Mouse (Mus musculus) frontal cortex, postnatal 10 days (tissue): Measurements from ENCODE around the gene Syne1.
A peak's percentile ranks its signal among the peaks of the same experiment; 100 is the strongest.

ENCODE experiments used
- DNase-seq, 2 experiments: peaks; one replicate each; pipeline ENCODE4 v3.0.0; 2022; ENCODE audit warnings: low spot score in 2 of 2, mixed read lengths in 1 of 2

Gene Syne1

DNA sequence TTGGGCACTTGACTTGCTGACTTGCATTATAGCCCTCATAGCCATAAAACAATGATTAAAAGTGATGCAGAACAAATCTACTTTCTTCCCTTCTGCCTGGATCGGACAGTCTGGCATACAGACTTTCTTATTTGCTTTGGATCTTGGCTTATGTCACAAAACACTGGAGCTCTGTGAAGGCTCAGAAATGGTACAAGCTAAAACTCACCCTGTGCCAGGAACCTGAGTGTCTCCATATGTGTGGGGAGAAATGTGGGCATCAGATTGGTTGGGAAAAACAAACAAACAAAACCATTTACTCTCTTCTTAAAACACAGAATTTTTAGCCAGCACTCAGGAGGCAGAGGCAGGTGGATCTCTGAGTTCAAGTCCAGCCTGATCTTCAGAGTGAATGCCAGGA, 30.6 kb downstream of the Syne1 start:
- no peak for DNase-seq

DNA sequence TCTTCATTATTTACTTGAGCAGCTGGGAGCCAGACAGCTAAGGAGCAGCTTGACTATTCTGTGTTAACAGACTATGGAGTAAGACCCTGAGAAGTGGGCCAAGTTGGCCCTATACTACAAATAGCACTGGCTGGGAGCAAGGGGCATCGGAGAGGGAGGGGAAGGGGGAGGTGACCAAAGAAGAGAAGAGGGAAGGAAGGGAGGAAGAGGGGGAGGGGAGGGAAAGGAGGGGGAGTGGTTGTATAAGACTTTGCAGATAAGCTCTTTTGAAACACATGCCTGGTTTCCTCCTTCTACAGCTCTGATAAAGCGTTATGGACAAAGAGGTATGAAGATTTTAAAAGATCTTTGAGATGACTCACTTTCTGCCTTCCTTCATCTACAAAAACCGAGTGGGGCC, 36.0 kb downstream of the Syne1 start:
- no peak for DNase-seq

DNA sequence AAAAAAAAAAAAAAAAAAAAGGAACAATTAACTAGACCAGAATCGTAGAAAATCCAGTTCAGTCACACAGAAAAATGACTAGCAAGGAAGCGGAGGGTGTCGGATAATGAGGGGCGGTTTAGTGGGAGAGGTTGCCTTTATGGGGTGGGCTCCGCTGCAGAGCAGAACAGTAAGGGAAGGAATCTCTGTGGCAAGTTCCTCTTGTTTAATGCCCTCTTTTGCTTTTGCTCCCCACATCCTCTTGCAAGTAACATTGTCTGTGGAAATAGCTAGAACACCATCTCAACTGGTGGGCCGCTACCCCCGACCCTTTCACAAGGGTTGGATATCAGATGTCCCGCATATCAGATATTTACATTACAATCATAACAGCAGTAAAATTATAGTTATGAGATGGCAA, 37.1 kb downstream of the Syne1 start:
- no peak for DNase-seq

DNA sequence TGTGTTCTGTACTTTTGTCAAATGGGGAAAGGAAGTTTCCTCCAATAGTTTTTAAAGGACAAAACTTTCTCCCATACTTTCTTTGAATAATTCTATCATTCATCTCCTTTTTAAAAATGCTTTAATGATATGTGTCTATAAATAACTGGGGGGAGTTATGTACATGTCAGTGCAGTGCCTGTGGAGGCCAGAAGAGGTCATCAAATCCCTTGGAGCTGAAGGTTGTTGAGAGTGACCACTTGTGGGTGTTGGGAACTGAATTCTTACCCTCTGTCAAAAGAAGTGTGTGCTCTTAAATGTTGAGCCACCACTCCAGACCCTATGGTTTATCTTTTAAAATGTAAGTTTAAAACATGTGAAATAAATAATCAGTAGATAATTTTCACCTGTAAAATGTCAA, 39.0 kb downstream of the Syne1 start:
- no peak for DNase-seq

DNA sequence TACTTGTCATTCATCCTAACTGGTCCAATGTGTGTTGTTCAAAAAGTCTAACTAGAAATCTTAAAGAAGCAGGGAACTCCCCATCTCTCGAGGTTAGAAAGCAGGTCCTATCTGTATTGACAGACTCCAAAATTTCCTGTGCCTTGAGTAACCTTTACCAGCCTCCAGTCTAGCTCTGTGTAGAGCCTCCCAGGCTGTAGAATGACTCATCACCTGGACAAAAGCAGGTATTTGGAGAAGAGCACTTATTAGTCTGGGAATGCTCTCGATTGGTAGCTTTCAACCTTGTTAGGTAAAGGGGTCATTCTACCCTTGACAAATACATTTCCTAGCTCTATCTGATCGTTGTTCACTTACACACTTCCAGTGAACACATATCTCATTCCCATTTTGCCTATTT, 39.9 kb downstream of the Syne1 start:
- no peak for DNase-seq

DNA sequence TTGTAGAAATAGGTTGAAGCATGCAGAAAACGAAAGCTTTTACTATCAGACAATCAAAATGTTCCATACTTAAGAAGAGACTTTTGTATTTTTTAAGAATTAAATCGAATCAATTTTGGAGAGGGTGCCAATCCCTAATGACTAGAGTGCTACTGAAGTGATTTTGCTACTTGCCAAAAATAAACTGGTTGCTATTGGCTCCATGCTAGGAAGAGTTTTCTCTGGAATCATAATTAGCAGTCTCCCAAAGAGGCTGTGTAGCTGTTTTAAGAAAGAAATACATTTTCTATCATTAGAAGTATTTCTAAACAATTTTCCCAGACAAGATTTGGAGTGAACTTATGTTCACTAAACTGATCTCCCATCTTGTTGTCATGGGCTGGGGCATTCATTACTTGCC, 43.8 kb downstream of the Syne1 start:
- no peak for DNase-seq

DNA sequence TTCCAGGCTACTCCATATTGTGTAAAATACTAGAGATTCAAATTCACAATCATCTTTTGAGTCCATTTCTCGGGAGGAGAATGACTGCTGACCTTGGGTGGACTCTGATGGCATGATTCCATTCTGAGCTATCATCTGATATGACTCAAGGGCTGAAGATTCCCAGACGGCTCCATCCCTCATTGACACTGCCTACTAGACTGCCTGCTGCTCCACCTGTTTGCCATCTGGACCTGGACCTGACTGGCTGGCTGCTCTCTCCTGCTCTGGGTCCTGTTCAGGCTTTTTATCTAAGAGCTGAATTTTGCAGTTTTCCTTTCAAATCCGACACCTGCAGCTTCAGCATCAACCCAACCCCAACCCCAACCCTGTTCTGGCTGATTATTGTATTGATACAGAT, 46.5 kb downstream of the Syne1 start:
- no peak for DNase-seq

DNA sequence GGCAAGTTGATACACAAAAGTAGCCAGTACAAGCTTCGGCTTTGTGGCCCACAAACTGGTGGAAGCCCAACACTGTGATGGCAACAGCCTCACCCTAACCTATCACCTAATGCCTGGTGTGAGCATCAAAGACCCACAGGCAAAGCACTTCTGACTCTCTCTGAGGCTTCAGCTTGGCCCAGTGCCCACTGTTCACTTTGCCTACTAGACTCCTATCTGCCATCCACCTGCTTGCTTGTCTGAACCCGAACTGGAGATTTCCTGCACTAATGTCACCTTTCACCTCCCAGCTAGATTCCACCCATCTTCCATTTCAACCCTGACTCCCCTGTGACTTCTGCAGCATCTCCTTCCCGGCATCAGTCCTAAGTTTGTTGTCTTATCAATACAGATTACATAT, 47.4 kb downstream of the Syne1 start:
- DNase-seq = no peak

DNA sequence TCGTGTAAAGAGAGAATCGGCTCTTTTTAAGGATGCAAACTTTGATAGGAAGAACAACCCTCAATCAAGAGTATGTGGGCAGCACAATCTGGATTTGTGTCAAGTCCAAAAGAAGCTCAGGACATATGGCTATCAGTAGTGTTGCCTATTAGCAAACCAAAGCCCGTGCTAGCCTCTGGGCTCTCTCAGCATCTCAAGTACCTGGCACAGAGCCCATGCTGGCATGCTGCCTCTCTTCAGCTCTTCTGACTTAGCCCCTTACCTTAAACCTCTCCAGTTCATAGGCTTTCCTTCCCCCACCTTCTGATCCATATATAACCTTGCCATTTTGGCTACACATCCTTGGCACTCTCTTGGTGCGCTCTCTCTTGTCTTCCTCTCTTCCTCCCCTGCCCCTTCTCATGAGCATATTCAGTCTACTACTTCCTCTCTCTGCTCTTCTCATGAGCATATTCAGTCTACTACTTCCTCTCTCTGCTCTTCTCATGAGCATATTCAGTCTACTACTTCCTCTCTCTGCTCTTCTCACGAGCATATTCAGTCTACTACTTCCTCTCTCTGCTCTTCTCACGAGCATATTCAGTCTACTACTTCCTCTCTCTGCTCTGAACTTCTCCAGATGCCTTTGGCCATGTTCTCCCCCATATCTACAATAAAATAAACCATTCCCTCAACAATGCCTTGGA, 51.5 kb downstream of the Syne1 start:
- peak in 1 of 2 experiments; percentile 22 for DNase-seq

DNA sequence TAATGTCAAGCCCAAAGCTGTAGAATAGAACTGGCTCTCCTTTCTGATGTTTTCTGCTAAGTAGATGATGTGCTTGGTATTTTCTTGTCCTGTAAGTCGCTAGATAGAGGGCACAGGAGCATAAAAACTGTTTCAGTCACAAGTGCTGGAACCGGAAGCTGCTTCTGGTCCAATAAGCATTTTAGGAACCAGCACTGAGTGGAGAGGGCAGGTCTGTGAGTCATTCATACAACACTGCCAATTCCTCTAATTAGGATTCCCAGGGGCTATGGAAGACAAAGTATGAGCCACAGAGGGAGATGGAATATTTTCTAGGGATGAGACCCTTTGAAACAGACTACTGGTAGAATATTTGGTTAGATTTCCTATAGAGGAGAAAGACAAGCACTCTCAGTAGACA, 53.4 kb downstream of the Syne1 start:
- no peak for DNase-seq

DNA sequence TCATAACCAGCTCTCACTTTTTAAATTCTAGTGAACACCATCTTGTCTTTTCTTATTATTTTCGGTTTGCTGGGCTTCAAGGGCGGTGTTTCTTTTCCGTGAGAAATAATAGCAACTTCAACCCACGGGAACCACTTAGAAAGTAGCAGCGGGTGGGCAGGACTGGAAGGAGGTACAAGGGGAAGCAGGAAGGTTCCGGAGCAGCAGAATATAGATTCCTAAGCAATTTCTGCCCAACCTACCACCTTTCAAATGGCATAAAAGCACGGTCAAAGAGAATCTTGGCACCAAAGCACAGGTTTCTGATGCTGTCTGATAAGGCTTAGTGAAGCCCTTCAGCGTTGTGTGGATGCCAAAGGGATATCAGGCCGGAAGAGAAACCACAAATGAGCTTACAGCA, 60.2 kb downstream of the Syne1 start:
- DNase-seq = no peak

DNA sequence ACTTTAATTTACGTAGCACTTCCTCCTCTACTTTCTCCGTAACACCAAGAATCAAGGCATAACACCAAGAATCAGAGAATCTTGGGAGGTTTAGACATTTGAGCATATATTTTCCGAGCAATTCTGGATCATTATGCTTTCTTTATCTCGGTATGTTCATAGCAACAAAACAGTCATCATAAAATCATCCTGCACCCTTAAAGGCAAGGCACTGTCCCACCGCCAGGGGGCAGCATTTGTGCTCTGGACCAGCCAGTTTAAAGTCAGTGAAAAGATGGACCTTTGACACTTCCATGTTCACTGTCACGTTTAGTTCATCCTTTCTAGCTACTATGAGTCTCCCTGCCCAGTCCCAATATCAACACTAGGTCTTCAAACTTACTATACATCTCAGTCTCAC, 61.3 kb downstream of the Syne1 start:
- DNase-seq = no peak

DNA sequence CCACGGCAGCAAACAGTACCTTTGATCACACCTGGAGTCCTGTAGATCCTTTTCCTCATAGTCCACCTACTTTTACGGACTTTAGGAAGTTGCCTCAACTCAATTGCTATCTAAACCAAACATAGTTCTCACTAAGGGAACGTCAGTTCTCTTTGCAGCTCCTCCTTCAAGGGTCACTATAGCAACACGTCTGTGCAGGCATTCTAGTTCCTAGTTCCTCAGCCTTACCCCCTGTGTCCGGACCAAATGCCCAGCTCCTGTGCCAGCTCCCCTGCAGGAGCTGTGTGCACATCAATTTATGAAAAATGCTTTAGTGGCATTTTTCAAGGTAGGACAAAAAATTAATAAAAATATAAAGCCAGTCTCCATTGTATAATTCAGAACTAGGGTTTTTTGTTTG, 63.2 kb downstream of the Syne1 start:
- DNase-seq = no peak

DNA sequence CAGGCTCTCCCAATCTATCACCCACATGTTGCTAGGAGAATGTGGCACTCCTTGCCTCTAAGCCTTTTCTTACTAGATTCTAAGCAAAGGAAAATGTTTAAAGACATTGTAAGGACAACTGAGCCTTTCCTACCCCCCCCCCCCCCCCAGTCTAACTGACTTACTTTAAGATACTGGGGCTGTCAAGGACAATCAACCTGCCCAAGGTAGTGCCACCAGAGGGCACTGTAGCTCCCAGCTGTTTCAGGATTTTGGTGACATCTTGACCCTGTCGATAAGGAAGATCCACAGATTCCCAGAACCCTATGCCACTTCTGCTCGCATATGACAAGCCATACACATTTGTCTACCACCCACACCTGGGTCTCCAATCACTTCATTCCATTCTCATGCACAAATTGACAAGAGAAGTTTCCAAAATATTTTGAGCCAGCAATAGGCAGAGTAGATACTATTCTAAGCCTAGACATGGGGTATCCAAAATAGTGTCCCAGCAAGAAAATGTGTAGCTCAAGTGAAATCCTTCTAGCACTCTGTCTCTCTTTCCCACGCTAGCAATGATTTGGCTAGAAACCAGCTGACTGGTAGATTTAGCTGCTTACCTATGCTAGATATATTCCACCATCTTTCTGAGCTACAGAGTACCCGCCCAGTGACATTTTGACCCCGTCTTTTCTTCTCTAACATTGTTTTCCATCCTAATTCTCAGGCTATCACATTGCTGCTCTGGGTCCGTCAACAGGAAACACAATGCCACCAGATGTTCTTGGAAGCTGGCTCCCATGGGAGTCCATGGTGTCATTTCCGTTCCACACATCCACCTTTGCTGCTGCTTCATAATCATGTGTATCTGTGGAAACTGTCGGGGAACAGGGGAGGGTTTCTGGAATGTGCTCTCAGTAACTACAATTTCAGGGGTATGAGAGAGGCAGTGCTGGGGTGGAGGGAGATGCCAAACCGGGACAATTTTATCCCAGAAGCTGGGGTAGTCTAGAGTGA, 70.4 kb downstream of the Syne1 start:
- no peak for DNase-seq

DNA sequence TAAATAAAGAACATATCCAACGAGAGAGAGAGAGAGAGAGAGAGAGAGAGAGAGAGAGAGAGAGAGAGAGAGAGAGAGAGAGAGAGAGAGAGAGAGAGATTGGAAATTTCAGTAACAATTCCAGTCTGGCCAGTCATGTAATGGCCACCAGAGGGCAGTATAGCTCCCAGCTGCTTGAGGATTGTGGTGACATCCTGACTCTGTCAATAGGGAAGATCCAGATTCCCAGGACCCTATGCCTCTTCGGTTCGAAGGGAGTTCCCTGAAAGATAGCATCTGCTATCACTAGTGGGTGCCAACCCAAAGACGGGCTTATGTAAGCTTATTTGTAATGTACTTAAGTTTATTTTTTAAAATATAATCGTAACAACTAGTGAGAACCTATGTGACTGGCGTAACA, 71.2 kb downstream of the Syne1 start:
- no peak for DNase-seq

DNA sequence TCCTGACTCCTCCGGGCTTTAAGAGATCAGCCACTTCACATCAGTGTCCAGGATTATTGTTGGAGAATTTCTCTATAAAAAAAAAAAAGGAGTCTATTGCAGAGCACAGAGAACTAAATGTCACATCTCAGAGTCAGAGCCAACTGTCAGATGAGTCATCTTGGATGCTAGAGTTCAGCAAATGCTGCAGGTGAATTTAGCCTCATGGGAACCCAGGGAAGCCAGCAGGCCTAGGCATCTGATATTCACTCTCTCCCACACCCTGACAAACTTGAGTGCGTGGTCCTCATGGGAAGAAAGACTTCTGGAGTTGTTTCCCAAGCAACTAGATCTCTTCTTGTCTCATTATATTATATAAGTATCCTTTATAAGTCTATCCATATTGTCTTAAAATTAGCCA, 82.6 kb downstream of the Syne1 start:
- no peak for DNase-seq

DNA sequence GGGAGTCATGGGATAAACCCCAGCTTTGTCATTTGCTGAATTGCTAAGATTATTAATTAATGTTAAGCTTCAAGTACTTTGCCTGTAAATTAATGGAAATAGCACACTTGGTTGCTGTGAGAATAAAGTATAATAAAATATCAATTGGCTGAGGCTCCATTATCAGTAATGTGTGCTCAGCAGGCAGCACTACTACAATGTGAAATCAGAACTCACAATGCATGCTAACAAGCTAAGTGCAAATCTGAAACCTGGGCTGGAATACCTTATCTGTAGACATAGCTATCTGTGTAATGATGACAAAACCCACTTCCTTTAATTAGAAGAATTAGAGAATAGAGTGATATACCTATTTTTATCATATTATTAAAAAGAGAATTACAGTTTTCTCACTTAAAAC, 97.5 kb downstream of the Syne1 start:
- no peak for DNase-seq

DNA sequence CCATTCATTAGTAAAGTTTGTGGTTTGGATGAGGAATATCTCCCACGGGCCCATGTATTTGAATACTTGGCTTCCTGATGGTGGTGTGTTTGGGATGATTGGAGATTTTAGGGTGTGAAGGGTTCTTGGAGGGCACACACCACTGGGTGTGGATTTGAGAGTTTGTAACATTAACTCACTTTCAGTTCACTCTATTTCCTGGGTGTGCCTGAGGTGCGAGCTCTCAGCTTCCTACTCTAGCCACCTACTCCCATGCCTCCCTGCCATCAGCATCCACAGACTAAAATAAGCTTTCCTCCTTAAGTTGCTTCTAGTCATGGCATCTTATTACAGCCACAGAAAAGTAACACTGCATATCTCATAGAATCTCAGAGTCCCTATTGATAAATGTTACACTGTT, 101.3 kb downstream of the Syne1 start:
- DNase-seq = no peak

DNA sequence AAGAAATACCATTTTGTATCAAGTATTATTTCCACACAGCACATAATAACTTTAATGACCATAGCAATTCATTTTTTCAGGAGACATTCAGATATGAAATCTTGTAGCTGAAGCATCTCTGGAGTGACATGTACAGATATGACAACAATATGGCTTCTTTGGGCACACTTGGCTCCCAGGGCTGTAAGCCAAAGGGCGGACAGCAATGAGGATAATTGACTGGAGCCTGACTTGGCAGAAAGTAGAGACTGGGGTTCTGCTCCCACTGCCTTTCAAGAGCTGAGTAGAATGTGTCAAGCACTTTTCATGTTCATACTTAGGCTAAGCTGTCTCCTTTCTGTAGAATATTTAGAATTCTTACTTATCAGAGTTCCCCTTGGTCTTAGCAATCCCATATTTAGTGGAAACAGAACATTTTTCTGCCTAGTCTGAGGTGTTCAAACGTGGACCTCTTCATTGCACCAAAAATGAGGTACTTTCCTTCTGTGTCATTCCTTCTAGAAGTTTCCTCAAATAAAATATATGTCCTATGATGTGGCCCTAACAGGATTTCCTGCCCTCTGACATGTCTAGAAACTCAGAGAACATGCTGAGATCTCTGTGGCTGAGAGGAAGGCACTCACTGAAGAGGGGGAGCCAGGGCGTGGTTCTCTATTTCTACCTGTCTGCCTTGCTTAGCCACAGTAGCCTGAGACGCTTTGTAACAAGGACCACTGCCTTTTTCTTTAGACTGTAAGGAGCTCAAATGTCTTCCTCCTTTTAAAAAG, 103.1 kb downstream of the Syne1 start:
- DNase-seq = no peak

DNA sequence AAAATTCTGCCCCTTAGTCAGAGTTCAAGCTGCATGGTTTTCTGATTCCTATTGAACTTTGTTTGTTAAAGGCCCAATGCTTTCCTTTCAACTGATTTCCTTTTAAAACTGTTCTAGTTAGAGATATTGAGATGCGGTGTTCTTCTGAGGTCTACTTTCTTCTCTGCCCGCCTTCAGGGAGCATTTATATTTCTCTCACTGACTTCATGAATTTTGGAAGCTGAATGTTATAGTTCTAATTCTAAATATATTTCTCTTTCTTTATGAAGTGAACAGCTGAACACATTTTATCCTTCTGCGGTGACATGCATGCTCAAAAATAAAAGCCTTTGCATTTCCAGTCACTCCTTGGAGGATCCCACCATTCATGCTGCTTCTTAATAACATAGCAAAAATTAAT, 106.0 kb downstream of the Syne1 start:
- DNase-seq = no peak

DNA sequence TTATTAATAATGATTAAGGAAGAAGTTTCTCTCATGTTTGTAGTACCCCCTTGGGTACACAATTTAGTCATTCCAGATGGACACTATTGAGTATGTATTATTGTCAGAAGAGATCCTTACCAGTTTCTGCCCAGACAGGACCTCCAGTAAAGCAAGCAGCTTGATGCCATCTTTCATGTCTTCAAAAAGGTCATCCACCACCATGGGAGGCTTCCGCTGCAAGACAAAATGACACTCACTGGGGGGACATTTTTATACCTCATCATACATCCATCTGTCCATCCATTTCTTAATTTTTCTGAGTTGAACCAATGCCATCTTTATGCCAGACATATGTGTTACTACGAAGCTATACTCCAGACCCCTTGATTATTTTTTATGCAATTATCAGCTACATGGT, 108.3 kb downstream of the Syne1 start:
- DNase-seq = no peak

DNA sequence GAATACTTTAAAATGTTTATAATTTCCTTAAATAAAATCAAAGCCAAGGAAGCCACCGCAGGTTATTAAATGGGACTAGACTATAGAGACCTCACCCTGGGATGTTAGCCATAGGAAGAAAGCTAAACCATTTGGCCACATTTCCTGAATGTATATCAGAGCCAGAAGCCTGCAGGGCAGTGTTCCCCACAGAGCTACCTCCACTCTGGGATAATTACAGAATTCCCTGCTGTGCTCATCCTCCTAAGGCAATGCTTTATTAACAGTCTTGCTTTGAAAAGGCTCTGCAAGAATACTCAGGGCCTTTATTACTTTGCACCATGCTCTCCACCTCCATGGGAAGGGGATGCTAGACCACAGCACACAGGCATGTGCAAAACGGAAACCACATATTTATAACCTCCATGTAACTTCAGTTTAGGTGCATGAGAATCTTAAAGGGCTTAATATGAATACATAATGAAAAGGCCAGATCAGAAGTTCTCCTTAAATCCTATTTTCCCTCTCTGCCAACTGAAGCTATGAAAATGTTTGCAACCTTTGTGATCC, 111.4 kb downstream of the Syne1 start:
- DNase-seq = no peak
